Mouse (Mus musculus): ENCODE measurements around the gene Zfp688.
"Not testable (repeated sequence)": the region's sequence is repeated elsewhere in the genome, so short reads cannot be mapped to it uniquely, and the experiment has no call there.

Zfp688 gene

DNA sequence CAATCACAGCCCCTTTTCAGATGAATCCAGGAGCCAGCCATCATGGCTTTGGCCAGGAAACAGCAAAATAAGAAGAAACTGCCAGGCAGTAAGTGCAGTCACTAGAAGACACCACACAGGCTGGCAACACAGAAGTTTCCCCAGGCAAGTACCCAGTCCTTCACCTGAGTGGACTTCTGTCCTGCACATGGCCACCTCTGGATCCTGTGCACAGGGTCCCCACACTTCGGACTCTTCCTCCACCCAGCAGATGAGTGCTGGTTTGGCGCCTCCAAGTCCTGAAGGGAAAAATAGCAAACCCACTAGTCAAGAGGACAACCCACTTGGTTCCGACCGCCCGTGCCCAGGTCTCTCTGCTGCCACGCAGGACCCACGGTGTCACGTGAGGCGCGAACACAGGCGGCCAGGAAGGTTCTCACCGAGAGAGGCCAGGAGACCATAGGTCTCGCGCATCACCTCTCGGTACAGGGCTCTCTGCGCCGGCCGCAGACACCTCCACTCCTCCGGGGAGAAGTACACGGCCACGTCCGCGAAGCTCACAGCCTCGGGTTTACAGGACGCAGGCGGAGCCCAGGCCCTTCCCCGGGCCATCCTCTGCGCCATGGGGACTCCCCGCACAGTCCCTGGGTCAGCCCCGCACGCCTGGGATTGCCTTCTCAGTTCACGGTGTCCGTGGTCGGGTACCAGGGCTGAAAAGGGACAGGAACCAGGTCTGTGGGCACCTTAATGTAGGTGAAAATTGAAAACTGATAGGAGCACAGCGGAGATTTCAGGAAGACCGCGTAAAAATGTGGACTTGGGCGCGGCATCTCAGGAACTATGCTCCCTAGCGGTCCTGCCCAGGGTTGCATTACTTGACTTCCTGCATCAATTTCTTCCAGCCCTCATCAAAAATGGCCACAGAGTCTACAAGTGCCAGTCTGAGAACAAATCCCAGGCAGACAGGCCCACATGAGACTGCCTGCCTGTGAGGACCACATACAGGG, 15.6 kb downstream of the Zfp688 start, which contains the start of gene Zfp764:
Gene Zfp764 (minus strand): TSS at position 821 of the 986 bp plus-strand sequence.
- DNase-seq = peak; percentile 84 to 86

DNA sequence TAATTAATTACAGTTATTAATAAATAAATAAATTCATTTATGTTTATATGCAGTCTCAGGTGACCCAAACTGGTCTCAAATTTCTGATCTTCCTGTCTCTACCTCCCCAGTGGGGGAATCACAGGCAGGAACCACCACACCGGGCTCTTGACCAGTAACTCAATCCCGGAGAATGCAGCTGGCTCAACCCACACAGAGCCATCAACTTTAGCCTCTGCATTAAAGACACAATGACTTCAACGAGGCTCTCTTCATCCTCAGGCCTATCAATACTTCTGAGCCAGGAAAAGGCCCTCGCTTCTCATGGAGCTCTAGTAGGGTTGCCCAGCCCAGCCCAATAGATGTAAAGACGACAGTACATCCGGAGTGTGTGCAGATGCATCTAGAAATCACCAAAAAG, 17.8 kb downstream of the Zfp688 start:
- not testable (repeated sequence) for DNase-seq

DNA sequence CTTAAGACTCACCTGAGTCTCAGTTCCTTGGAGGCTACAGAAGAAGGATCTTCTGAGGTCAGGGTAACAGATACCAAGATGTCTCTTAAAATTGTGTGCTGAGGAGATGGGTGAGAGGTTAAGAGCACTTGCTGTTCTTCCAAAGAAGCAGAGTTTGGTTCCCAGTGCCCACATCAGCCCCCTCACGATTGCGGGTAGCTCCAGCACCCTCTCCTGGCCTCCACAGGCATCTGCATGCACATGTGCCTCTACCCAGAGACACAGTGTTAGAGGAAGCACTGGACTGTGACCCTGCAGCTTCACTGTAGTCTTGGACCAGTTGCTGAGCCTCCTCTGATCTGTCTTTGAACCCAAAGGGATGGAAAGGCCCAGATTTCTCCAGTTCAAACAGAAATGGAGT, 18.9 kb downstream of the Zfp688 start:
- no peak for DNase-seq

DNA sequence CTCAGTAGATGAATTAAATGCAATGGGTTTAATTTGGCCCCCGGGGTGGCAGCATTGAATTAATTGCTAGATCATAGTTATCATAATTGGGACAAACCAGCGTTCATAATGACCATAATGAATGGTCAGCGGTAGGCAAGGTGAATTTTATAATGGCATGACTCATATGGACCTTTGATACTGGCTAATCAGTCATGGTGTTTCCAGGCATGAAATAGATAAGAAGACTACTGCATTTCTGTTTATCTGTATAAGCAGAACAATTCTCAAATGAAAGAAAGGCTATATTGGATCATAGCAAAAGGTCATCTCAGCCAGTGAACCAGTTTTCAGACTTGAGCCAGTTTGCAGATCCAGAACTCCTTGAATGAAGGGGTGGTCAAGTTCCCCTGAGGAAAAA, 21.5 kb downstream of the Zfp688 start:
- DNase-seq = no peak

DNA sequence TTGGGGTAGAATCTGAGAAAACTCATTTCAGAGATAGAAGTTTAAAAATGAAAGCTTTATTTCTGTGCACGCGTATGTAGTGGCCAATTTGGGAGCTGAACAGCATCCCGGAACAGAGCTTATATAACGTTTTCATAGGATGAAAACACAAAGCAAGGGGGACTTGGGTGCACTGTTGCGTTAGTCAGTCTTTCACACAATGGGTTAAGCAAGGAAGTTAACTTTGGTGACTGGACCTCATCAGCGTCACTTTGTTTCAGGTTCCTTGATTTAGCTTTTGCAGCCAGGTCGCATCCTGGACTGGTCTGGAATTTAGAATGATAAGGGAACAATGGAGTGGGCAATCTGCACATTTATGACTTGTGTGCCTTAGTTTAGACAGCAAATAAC, 27.9 kb downstream of the Zfp688 start:
- peak in 1 of 2 experiments; percentile 7 for DNase-seq

DNA sequence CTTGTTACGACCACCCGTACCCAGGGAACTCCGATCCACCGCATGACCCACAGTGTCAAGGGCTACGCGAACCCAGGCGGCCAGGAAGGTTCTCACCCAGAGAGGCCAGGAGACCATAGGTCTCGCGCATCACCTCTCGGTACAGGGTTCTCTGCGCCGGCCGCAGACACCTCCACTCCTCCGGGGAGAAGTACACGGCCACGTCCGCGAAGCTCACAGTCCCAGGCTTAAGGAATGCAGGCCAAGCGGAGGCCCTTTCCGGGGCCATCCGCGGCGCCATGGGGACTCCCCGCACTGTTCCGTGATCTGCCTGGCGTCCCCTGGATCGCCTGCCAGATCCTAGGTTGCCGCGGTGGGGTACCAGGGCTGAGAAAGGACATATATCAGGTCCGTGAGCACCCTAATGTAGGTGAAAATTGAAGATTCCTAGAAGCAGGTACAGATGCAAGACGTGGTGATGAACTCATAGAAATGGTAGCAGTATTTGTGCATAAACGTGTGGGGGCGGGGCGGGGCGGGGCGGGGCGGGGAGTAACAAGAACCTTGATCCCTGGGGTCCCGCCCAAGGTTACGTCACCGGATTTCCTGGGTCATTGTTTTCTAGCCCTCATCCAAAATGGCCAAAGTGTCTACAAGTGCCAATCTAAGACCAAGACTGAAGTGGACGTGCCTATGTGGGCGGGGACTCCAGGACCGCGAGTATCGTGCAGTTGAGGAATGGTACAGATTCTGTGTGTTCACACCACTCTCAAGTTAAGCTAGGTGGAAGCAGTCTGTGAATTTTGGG, 28.5 kb downstream of the Zfp688 start, which contains the start of gene E430018J23Rik:
Gene E430018J23Rik (minus strand): TSS at position 473 of the 787 bp plus-strand sequence.
- peak; percentile 96 to 98 for DNase-seq

DNA sequence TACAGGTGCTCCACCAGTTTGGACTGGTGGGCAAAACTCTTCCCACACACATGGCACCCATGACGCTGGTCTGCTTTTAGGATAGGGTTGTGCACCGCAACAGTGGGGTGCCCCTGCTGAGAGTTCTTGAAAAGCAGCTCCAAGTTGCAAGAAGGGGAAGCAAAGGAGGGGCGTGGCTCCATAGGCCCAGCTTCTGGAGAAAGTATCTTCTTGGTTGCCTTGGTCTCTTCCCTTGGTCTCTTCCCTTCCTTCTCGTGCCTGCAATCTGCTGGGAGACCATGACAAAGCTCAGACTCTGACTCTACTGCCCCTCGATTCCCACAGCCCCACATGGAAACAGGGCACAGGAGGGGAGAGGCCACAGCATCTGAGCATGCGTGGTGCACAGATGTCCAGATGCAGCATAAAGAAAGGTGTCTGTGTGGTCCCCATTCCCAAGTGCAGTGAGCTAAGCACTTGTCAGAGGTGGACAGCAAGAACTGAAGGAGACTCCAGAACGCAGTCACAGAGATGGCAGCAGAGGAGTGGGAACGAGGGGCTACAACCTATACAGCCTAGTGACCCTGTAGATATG, 29.5 kb downstream of the Zfp688 start:
- no peak for DNase-seq

DNA sequence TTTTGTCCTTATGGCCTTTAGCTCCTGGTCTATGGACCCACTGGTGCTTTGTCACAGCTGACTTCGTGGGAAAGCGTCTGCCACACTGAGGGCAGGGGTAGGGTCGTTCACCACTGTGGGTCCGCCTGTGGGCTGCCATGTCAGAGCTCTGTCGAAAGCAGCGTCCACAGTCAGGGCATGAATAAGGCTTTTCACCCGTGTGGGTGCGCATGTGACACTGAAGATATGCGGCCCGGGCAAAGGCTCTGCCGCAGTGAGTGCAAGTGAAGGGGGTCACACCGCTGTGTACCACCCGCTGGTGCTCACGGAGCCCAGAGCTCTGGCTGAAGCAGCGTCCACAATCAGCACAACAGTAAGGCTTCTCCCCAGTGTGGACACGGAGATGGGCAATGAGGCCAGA, 30.3 kb downstream of the Zfp688 start:
- no peak for DNase-seq

DNA sequence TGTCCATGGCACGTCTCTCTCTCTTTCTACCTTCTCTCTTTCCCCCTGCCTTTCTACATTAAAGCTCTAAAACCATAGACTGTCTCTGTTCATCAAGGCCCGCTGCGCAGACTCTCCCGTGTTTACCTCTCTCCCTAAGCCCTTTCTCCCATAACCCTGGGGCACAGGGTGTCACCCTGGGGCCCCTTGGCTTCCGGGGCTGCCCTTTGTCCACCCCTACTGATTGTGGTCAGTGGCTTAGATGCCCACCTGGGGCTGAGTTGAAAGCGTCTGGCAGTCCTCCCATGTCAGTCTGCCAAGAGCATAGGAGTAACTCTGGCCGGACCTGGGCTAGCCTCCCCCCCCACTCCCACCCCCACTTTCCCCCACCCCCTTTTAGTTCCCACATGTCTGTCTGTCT, 31.6 kb downstream of the Zfp688 start:
- DNase-seq = no peak

DNA sequence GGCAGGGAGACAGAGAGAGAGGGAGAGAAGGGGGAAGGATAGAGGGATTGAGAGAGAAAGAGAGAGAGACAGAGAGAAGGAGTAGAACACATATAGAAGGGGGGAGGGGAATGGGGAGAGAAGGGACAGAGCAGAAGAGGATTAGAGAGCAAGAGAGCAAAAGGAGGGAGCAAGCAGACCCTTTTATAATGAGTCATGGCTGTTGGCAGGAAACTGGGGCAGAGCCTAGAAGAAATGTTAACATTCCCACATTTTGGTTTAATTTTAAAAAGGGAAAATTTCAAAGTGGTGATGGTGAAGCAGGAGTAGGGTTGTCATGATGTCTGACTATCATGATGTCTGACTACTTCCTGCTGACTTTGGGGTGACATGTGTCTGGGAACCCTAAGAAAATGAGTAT, 33.7 kb downstream of the Zfp688 start:
- DNase-seq = not testable (repeated sequence)

DNA sequence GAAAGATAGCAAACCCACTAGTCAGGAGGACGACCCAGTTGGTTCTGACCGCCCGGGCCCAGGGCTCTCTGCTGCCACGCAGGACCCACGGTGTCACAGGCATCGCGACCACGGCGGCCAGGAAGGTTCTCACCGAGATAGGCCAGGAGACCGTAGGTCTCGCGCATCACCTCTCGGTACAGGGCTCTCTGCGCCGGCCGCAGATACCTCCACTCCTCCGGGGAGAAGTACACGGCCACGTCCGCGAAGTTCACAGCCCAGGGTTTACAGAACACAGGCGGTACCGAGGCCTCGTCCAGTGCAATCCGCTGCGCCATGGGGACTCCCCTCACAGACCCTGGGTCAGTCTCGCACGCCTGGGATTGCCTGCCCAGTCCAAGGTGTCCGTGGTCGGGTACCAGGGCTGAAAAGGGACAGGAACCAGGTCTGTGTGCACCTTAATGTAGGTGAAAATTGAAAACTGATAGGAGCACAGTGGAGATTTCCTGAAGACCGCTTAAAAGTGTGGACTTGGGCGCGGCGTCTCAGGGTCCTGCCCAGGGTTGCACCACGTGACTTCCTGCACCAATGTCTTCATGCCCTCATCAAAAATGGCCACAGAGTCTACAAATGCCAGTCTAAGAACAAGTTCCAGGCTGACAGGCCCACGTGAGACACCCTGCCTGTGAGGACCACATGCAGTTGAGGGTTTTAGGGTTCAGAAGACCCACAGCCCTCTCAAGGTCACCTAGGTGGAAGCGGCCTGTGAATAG, 35.1 kb downstream of the Zfp688 start, which contains the start of gene 9130019O22Rik:
Gene 9130019O22Rik (minus strand): TSS at position 526 of the 752 bp plus-strand sequence.
- DNase-seq = peak; percentile 85 to 86

DNA sequence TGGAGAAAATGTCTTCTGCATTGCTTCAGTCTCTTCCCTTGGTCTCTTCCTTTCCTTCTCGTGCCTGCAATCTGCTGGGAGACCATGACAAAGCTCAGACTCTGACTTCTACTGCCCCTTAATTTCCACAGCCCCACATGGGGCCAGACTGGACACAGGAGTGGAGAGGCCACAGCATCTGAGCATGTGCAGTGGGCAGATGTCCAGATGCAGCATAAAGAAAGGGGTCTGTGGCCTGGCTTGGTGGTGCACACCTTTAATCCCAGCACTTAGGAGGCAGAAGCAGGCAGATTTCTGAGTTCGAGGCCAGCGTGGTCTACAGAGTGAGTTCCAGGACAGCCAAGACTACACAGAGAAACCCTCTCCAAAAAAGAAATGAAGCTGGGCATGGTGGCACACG, 36.3 kb downstream of the Zfp688 start:
- not testable (repeated sequence) for DNase-seq

DNA sequence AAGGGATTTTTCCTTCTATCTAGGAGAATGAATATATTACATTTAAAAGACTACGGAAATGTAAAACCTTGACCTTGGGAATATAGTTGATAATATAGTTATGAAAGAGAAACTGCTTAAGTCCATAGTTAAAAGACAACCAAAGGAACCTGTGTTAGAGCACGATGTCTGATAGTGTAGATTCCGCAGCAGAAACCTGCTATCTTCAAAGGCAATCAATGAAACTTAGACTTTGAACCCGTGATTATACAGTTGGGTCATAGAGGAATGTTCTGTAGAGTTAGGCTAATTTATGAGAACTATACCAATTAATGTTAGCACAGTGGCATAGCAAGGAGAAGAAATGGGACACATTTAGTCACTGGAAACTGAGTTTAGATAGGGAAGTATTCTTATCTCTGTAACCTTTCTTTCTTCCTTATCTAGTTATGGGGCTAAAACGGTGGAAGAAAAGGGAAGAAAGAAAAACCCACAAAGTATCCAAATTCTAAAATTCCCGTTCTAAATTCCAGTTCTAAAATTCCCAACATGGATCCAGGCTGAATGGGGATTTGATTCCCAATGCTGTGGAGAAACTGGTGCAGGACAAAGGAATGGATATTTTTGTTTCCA, 43.5 kb downstream of the Zfp688 start:
- no peak for DNase-seq

DNA sequence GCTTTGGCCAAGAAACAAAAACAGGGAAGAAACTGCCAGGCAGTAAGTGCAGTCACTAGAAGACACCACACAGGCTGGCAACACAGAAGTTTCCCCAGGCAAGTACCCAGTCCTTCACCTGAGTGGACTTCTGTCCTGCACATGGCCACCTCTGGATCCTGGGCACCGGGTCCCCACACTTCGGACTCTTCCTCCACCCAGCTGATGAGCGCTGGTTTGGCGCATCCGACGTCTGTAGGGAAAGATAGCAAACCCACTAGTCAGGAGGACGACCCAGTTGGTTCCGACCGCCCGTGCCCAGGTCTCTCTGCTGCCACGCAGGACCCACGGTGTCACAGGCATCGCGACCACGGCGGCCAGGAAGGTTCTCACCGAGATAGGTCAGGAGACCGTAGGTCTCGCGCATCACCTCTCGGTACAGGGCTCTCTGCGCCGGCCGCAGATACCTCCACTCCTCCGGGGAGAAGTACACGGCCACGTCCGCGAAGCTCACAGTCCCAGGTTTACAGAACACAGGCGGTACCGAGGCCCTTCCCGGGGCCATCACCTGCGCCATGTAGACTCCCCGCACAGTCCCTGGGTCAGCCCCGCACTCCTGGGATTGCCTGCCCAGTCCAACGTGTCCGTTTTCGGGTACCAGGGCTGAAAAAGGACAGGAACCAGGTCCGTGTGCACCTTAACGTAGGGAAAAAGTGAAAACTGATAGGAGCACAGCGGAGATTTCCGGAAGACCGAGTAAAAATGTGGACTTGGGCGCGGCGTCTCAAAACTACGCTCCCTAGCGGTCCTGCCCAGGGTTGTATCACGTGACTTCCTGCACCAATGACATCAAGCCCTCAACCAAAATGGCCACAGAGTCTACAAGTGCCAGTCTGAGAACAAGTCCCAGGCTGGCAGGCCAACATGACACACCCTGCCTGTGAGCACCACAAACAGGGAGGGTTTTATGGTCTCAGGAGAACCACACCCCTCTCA, 46.3 kb downstream of the Zfp688 start, which contains the start of gene Zfp747:
Gene Zfp747 (minus strand): TSS at position 780 of the 975 bp plus-strand sequence.
- DNase-seq = peak; percentile 84 to 87

DNA sequence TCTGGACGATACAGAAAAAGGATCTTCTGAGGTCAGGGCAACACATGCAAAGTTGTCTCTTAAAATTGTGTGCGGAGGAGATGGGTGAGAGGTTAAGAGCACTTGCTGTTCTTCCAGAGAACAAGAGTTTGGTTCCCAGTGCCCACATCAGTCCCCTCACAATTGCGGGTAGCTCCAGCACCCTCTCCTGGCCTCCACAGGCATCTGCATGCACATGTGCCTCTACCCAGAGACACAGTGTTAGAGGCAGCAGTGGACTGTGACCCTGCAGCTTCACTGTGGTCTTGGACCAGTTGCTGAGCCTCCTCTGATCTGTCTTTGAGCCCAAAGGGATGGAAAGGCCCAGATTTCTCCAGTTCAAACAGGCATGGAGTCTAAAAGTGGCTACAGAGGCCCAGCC, 50.0 kb downstream of the Zfp688 start:
- DNase-seq = peak in 1 of 2 experiments; percentile 7

DNA sequence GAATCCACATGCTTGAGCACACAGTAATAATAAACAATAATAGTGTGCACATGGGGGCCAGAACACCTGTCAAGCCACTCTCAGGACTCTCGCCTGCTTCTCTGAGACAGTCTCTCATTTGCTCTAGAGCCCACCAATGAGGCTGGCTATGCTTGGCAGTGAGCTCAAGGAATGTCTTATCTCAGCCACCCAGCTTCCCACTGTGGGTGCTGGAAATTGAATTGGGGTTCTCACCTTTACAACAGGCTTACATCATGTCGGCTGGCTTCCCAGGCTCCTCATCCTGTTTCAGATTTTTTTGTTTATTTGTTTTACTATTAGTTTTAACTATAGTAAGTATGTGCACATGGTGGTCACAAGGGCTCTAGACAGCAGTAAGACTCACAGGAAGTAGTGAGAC, 50.7 kb downstream of the Zfp688 start:
- DNase-seq = no peak

Data from B cell, adult 2 months (primary cell).